Mouse (Mus musculus) embryonic facial prominence, embryonic 15.5 days (tissue): ENCODE data around the gene Spink4. TPM values are rescaled to one million over a fixed set of nuclear protein-coding genes. Genes with fewer than 3 reads are reported as not detected.

Experiments
- ATAC-seq: fragments of 200-750 bp; cut with Nextera tagmentation; 2 replicates; pipeline ENCODE4 v1.8.0; 2017; ENCODE audit warnings: low read depth, moderate TSS enrichment; ENCODE audit not compliant: insufficient number of reproducible peaks, low FRiP score, low TSS enrichment
- H3K27ac ChIP-seq: fragments of 300-500 bp; sonication (generic); replicated peaks from 2 replicates; pipeline ENCODE4 v1.5.1; 2015; ENCODE audit warnings: mild to moderate bottlenecking, inconsistent platforms
- H3K27me3 ChIP-seq: fragments of 300-500 bp; sonication (generic); 2 replicates; pipeline ENCODE4 v1.6.1; 2015; ENCODE audit warnings: inconsistent platforms
- H3K36me3 ChIP-seq: fragments of 300-500 bp; sonication (generic); 2 replicates; pipeline ENCODE4 v1.6.1; 2015; ENCODE audit warnings: mild to moderate bottlenecking, inconsistent platforms
- H3K4me1 ChIP-seq: fragments of 300-500 bp; sonication (generic); 2 replicates; pipeline ENCODE4 v1.6.1; 2015; ENCODE audit warnings: inconsistent platforms
- H3K4me2 ChIP-seq: fragments of 300-500 bp; sonication (generic); replicated peaks from 2 replicates; pipeline ENCODE4 v1.6.1; 2015; ENCODE audit warnings: mild to moderate bottlenecking, inconsistent platforms
- H3K4me3 ChIP-seq: fragments of 300-500 bp; sonication (generic); replicated peaks from 2 replicates; pipeline ENCODE4 v1.5.1; 2015; ENCODE audit warnings: mild to moderate bottlenecking, inconsistent platforms
- H3K9ac ChIP-seq: fragments of 300-500 bp; sonication (generic); 2 replicates; pipeline ENCODE4 v1.6.1; 2015; ENCODE audit warnings: inconsistent platforms
- H3K9me3 ChIP-seq: fragments of 300-500 bp; sonication (generic); replicated peaks from 2 replicates; pipeline ENCODE4 v1.6.1; 2016; ENCODE audit warnings: inconsistent platforms
- WGBS: fragments of 180-500 bp; shearing (Covaris S2); methylation state at CpG from one replicate; pipeline ENCODE4 v1.1.7; 2015; 5-methylcytosine and 5-hydroxymethylcytosine counted together
- polyA plus RNA-seq: library from polyadenylated mRNA; unstranded; fragments of >200 nt; fragmentation: Nextera tagmentation; extraction: Ambion mirVana; gene quantifications from 2 replicates; pipeline ENCODE4 v1.2.1, GENCODE M21; 2015

Gene Spink4
- polyA plus RNA-seq, 1 experiment from 2014 or later, result not detected

DNA sequence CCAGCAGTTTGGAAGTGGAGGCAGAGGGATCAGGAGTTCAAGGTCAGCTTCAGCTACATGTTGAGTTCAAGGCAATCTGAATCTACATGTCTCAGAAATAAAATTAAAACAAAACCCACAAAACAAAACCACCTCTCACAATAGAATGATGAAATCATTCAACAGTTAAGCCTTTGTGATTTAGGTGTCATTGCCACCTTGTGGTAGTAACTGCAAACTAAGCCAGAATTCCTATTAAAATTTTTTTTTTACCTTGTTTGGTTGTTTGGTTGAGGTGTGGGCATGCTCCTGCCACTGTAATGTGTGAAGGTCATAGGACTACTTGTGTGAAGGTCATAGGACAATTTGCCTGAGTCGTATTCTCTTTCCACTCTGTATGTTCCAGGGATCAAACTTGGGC, 13.6 kb upstream of the Spink4 start:
- 48% methylated on average over 1 of the region's 1 CpGs for WGBS
- peaks cover 7% of the 10 kb centered on the region; the same call in 1 of the 2 replicates for H3K4me1 ChIP-seq
- no peaks in the 10 kb centered on the region for H3K27me3 ChIP-seq
- H3K27ac ChIP-seq, result no peak overlapping the region
- no peaks in the 10 kb centered on the region for H3K36me3 ChIP-seq
- no peak for ATAC-seq
- H3K9me3 ChIP-seq, result no peaks in the 10 kb centered on the region
- no peak overlapping the region for H3K9ac ChIP-seq
- H3K4me3 ChIP-seq, result no peak overlapping the region
- no peak overlapping the region for H3K4me2 ChIP-seq

DNA sequence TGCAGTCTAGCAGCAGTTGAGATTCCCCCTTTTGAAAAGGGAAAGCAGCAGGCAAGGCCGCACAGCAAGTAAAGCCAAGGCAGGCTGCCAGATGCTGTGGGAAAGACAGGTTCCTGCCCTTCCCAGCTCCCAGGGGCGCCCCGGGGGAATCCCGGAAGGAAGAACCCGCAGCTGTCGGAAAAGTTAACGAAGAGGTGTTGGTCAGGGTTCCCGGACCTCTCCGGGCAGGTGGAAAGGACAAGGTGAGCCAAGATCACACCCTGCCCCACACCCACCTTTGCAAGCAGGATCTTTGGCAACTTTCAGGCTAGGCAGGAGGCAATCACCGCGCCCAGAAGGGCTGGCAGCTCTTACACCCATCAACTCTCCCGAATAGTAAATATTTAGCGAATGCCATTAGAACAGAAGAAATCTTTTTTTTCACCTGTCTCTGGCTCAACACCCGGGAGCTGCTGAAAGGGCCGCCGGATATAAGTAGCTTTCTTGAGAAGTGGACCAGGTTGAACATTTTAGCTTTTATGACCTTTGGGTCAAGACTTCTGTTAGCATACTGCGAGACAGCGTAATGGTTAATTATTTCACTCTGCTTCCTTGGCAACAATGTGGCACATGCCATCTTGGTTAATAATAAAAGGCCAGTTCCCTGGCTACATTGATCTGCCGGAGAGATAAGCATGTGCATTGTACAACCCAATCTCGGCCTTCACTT, 11.4 kb upstream of the Spink4 start:
- Histone ChIP-seq H3K27ac (no peak overlapping the region), H3K4me1 (peaks cover 7% of the 10 kb centered on the region; the same call in 1 of the 2 replicates), H3K27me3 (no peaks in the 10 kb centered on the region), H3K4me3 (no peak overlapping the region), H3K36me3 (no peaks in the 10 kb centered on the region), H3K9ac (no peak overlapping the region), H3K9me3 (no peaks in the 10 kb centered on the region), H3K4me2 (no peak overlapping the region)
- 41% methylated on average over 20 of the region's 20 CpGs for WGBS
- no peak for ATAC-seq

DNA sequence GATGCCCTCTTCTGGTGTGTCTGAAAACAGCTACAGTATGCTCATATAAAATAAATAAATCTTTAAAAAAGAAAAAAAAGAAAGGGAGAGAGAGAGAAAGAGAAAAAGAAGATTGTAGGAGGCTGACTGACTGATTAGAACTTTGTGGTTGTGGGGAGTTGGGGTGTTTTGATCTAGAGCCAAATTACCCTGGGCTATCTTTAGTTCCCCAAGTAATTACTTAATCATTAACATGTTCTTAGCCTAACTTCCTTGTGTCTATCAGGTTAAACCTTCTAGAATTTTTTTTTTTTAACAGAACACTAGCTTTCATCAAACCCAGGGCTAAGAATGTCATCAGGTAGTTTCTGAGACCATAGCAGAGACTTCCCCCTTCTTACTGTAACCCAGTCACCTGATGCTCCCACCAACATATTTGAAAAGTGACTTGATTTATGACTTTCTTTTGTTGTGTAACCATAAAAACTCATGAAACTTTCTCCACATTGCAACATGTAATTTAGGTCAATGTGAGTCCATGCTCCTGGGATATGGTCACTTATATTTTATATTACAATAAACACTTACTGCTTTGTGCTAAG, 5.5 kb upstream of the Spink4 start:
- no peak overlapping the region for H3K4me3 ChIP-seq

DNA sequence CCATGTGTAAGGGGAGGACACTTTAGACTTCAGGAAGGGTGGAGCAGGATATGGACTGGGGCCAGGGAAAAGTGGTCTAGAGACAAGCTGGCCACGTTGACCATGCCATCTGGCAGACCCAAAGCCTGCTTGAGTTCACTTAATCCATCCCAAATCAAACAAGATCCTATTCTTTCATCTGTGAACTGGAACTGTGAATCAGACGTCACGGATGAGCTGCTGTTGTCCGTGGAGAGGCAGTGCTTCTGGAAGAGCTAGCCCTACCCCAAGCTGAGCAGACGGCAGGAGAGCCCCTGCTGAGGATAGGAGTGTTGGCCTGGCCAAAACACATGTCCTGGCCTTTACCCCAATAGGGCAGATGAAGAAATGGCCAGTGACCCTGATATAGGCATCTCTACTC, 3.9 kb upstream of the Spink4 start:
- Histone ChIP-seq H3K9me3 (no peaks in the 10 kb centered on the region), H3K27me3 (no peaks in the 10 kb centered on the region), H3K9ac (no peak overlapping the region), H3K4me1 (0 out of 2 replicates have a peak, but pooled peaks cover 6% of the 10 kb centered on the region), H3K27ac (no peak overlapping the region), H3K4me2 (no peak overlapping the region), H3K4me3 (no peak overlapping the region), H3K36me3 (no peaks in the 10 kb centered on the region)
- 50% methylated on average over 5 of the region's 5 CpGs for WGBS
- ATAC-seq, result no peak

More for the DNA sequence above, 5.5 kb upstream of the Spink4 start:
- Histone ChIP-seq H3K36me3 (no peaks in the 10 kb centered on the region), H3K4me2 (no peak overlapping the region), H3K9ac (no peak overlapping the region), H3K27me3 (no peaks in the 10 kb centered on the region), H3K9me3 (no peaks in the 10 kb centered on the region), H3K4me1 (0 out of 2 replicates have a peak, but pooled peaks cover 3% of the 10 kb centered on the region), H3K27ac (no peak overlapping the region)
- ATAC-seq, result no peak

DNA sequence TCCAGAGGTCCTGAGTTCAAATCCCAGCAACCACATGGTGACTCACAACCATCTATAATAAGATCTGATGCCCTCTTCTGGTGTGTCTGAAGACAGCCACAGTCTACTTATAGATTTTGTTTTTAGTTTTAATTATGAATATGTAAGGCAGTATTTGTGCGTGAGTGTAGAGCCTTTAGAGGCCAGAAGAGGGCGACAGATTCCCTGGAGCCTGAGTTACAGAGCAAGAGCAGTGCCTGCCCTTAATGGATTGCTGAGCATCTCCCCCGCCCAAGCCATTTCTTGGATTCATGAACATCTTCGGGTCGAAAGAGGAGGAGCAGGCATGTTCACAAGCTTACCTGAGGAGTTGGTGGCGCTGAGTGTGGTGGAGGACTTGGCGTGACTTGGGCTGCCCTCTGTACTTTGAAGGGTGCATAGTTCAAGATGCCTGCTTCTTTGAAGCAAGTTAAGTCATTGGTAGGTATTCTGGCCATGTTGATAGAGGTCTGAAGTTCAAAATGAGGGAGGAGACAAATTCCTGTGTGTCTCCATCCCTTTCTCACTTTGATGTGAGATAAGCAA, 3.2 kb upstream of the Spink4 start:
- Histone ChIP-seq H3K27me3 (no peaks in the 10 kb centered on the region), H3K4me1 (0 out of 2 replicates have a peak, but pooled peaks cover 6% of the 10 kb centered on the region), H3K9me3 (no peaks in the 10 kb centered on the region), H3K36me3 (no peaks in the 10 kb centered on the region), H3K27ac (no peak overlapping the region), H3K4me3 (no peak overlapping the region), H3K4me2 (no peak overlapping the region), H3K9ac (no peak overlapping the region)
- no peak for ATAC-seq
- 88% methylated on average over 7 of the region's 7 CpGs for WGBS

DNA sequence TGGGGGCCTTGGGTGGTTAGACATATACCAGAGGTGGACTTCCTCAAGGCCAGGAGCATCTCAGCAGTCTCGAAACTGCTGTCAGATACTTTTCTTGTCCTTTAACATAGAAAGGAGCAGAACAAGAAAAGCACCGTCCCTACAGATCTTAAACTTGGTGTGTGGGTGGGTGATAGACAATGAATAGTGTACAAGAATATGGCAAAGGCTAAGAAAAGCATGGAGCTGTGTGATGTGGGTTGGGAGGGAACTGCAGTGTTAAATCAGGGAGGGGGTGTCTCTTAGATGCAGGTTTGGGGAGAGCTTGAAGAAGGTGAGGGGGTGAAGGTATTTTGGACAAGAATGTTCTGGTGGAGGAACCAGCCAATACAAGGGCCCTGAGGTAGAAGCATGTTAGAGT, 724 bp downstream of the Spink4 start:
- H3K36me3 ChIP-seq, result no peaks in the 10 kb centered on the region
- 77% methylated on average over 2 of the region's 2 CpGs for WGBS
- H3K9me3 ChIP-seq, result no peaks in the 10 kb centered on the region
- H3K4me2 ChIP-seq, result no peak overlapping the region
- no peak overlapping the region for H3K4me3 ChIP-seq
- 0 out of 2 replicates have a peak, but pooled peaks cover 6% of the 10 kb centered on the region for H3K4me1 ChIP-seq
- no peak overlapping the region for H3K27ac ChIP-seq
- H3K9ac ChIP-seq, result no peak overlapping the region
- ATAC-seq, result no peak
- H3K27me3 ChIP-seq, result no peaks in the 10 kb centered on the region; the same call in 1 of the 2 replicates

DNA sequence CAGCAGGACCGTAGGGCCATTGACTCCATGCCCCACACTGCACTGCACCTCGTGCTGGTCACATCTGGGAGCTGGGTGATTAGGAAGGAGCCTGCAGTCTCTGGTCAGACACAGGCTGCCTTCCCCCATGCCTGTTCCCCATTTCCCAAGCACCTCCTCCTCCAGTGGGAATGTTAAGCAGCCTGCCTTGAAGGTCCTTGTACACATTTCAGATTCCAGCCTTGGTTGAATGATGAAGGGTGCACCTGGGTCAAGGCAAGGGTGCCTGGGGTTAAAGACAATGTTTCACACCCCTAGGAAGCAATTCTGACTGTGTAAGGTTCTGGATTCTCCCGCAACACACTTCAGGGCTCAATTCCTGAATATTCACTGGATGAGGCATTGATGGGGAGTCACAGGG, 1.4 kb downstream of the Spink4 start:
- H3K27ac ChIP-seq, result no peak overlapping the region
- H3K9me3 ChIP-seq, result no peaks in the 10 kb centered on the region
- H3K4me3 ChIP-seq, result no peak overlapping the region
- WGBS, result 72% methylated on average over 3 of the region's 3 CpGs
- H3K4me2 ChIP-seq, result no peak overlapping the region
- no peak overlapping the region for H3K9ac ChIP-seq
- H3K36me3 ChIP-seq, result no peaks in the 10 kb centered on the region
- ATAC-seq, result no peak
- 0 out of 2 replicates have a peak, but pooled peaks cover 3% of the 10 kb centered on the region for H3K4me1 ChIP-seq
- H3K27me3 ChIP-seq, result no peaks in the 10 kb centered on the region; the same call in 1 of the 2 replicates

DNA sequence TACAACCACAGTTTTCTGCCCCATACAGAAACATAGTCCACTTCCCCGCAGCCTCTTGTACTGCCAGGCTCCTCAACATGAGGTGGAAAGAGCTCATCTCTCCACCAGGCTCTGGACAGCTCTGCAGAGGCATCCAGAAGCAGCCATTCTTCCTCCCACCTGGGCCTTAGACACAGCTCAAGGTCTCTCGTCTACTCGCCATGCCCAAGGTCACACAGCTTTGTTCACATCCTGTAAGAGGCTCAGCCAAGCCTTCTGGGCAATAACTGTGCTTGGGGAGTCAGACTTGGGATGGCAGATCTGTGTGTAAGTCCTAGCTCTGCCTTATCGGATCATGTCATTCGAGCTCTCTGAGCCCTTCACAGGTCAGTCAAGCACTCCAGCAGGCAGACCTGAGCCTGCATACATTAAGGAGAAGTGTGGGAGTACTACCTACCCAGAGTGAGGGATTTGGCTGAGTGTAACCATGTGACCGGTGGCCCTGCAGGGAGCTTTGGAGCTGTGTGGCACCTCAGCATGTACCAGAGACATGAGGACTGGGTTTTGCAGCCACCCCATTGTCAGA, 3.3 kb downstream of the Spink4 start:
- H3K4me1 ChIP-seq, result 0 out of 2 replicates have a peak, but pooled peaks cover 3% of the 10 kb centered on the region
- 66% methylated on average over 6 of the region's 6 CpGs for WGBS

DNA sequence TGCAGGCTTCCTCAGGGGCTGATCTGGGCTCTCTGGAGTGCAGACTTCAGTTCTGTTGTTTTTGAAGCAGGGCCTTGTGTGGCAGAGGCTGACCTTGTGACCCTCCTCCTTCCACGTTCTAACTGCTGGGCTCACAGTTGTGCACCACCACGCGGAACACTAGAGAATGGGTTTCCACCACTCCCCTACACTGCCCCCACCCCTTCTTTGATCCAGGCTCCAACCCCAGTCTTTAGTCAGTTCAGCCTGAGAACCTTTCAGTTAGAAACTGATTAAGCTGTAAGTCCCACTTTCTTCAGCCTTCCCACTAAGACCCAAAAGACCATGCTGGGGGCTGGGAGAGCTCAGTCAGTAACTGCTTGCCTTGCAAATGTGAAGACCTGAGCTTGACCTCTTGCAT, 5.7 kb downstream of the Spink4 start:
- 45% methylated on average over 3 of the region's 3 CpGs for WGBS

More for the DNA sequence above, 3.3 kb downstream of the Spink4 start:
- no peaks in the 10 kb centered on the region; the same call in 1 of the 2 replicates for H3K27me3 ChIP-seq
- no peaks in the 10 kb centered on the region for H3K36me3 ChIP-seq
- H3K9me3 ChIP-seq, result no peaks in the 10 kb centered on the region
- H3K4me2 ChIP-seq, result no peak overlapping the region
- H3K4me3 ChIP-seq, result no peak overlapping the region
- no peak overlapping the region for H3K9ac ChIP-seq
- ATAC-seq, result no peak
- H3K27ac ChIP-seq, result no peak overlapping the region

DNA sequence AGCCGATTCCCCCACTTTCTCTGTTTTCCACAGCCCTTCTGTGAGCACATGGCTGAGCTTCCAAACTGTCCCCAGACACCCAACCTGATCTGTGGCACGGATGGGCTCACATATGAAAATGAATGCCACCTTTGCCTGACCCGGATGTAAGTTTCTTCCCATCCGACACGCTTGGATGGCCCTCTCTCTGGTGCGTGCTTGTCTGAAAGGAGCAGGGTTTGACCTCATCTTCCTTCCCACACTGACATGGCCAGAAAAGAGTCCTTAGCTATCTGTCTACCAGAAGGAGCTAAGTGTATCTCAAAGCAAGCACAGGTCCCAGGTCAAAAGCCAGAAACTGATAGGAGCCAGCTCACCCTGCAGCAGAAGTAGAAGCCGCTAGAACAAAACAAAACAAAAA, 9.2 kb downstream of the Spink4 start:
- WGBS, result 85% methylated on average over 7 of the region's 7 CpGs
- ATAC-seq, result no peak
- no peak overlapping the region for H3K4me3 ChIP-seq
- H3K9me3 ChIP-seq, result no peaks in the 10 kb centered on the region
- H3K9ac ChIP-seq, result no peak overlapping the region
- H3K4me2 ChIP-seq, result no peak overlapping the region
- H3K36me3 ChIP-seq, result peaks cover 20% of the 10 kb centered on the region; the same call in 1 of the 2 replicates
- no peaks in the 10 kb centered on the region for H3K27me3 ChIP-seq
- H3K4me1 ChIP-seq, result no peaks in the 10 kb centered on the region
- H3K27ac ChIP-seq, result no peak overlapping the region

More for the DNA sequence above, 5.7 kb downstream of the Spink4 start:
- Histone ChIP-seq H3K4me3 (no peak overlapping the region), H3K4me2 (no peak overlapping the region), H3K4me1 (no peaks in the 10 kb centered on the region), H3K36me3 (no peaks in the 10 kb centered on the region), H3K27ac (no peak overlapping the region), H3K9ac (no peak overlapping the region), H3K27me3 (no peaks in the 10 kb centered on the region; the same call in 1 of the 2 replicates), H3K9me3 (no peaks in the 10 kb centered on the region)
- no peak for ATAC-seq

DNA sequence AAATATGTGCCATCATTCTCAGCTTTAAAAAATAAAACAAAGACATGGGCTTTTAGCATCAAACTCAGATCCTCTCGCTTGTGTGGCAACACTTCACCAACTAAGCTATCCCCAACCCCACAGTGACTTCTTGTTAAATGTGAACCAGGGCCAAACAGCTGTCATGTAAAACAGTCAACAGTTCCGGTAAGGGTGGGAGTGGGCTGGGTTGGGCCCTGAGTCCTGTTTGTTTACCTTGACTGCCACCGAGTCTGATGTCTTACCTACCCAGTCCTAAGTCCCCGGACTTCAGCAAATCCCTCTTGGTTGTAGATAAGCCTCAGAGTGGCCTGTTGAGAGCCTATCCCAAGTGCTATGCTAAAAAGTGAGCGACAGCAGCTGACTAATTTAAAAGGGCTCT, 13.8 kb downstream of the Spink4 start:
- H3K36me3 ChIP-seq, result peaks cover 59% of the 10 kb centered on the region
- ATAC-seq, result no peak

More for the DNA sequence above, 13.8 kb downstream of the Spink4 start:
- no peak overlapping the region for H3K27ac ChIP-seq
- no peak overlapping the region for H3K4me3 ChIP-seq
- H3K9ac ChIP-seq, result no peak overlapping the region
- no peaks in the 10 kb centered on the region for H3K27me3 ChIP-seq
- WGBS, result 86% methylated on average over 5 of the region's 5 CpGs
- H3K4me1 ChIP-seq, result no peaks in the 10 kb centered on the region
- no peak overlapping the region for H3K4me2 ChIP-seq
- H3K9me3 ChIP-seq, result no peaks in the 10 kb centered on the region
